Mouse (Mus musculus): ENCODE measurements at regions not wholly inside any gene's neighbourhood (a gene's known extent, or its start where the extent isn't known, plus 50 kb on each side); places are given as distances from the start of the nearest gene placed in this dataset.

- no peak for DNase-seq (ENCODE audit: low spot score)
Observed at GRCm38 (mm10) chr2:105454353-105454752, 55.2 kb upstream of the Rcn1 start.

- no peak for DNase-seq (ENCODE audit: low spot score)
Observed at GRCm38 (mm10) chr2:105454836-105455235, 55.7 kb upstream of the Rcn1 start.

GRCm38 (mm10) chr2:105458643-105459042 is 59.5 kb upstream of the Rcn1 start:
- DNase-seq (ENCODE audit: low spot score) = no peak

- peak; percentile 24 for DNase-seq (ENCODE audit: low spot score)
Observed at GRCm38 (mm10) chr2:105459512-105459911, 60.4 kb upstream of the Rcn1 start.

GRCm38 (mm10) chr2:105465630-105466029 is 66.5 kb upstream of the Rcn1 start:
- DNase-seq (ENCODE audit: low spot score) = no peak

- no peak for DNase-seq (ENCODE audit: low spot score)
Observed at GRCm38 (mm10) chr2:105468930-105469329, 69.8 kb upstream of the Rcn1 start.

GRCm38 (mm10) chr2:105476028-105476677 is 77.0 kb upstream of the Rcn1 start:
- DNase-seq (ENCODE audit: low spot score) = no peak

- no peak for DNase-seq (ENCODE audit: low spot score)
Observed at GRCm38 (mm10) chr2:105481990-105482592, 83.0 kb upstream of the Rcn1 start.

GRCm38 (mm10) chr2:105484496-105484895 is 85.4 kb upstream of the Rcn1 start:
- DNase-seq (ENCODE audit: low spot score) = no peak

- DNase-seq (ENCODE audit: low spot score) = no peak
Observed at GRCm38 (mm10) chr2:105485286-105485685, 86.2 kb upstream of the Rcn1 start.

- DNase-seq (ENCODE audit: low spot score) = no peak
Observed at GRCm38 (mm10) chr2:105495796-105496195, 96.7 kb upstream of the Rcn1 start.

GRCm38 (mm10) chr2:105504197-105504596 is 105.1 kb upstream of the Rcn1 start:
- no peak for DNase-seq (ENCODE audit: low spot score)

GRCm38 (mm10) chr2:105505554-105505953 is 106.4 kb upstream of the Rcn1 start:
- DNase-seq (ENCODE audit: low spot score) = no peak

GRCm38 (mm10) chr2:105507160-105507559 is 108.0 kb upstream of the Rcn1 start:
- DNase-seq (ENCODE audit: low spot score) = no peak

- DNase-seq (ENCODE audit: low spot score) = no peak
Observed at GRCm38 (mm10) chr2:105510816-105511215, 111.7 kb upstream of the Rcn1 start.

GRCm38 (mm10) chr2:105511690-105512089 is 112.6 kb upstream of the Rcn1 start:
- no peak for DNase-seq (ENCODE audit: low spot score)

- no peak for DNase-seq (ENCODE audit: low spot score)
Observed at GRCm38 (mm10) chr2:105514226-105514625, 115.1 kb upstream of the Rcn1 start.

- DNase-seq (ENCODE audit: low spot score) = no peak
Observed at GRCm38 (mm10) chr2:105514881-105515280, 115.8 kb upstream of the Rcn1 start.

GRCm38 (mm10) chr2:105515326-105515725 is 116.2 kb upstream of the Rcn1 start:
- DNase-seq (ENCODE audit: low spot score) = no peak

GRCm38 (mm10) chr2:105516267-105517133 is 117.4 kb upstream of the Rcn1 start:
- no peak for DNase-seq (ENCODE audit: low spot score)

GRCm38 (mm10) chr2:105521841-105522240 is 122.7 kb upstream of the Rcn1 start:
- no peak for DNase-seq (ENCODE audit: low spot score)

- no peak for DNase-seq (ENCODE audit: low spot score)
Observed at GRCm38 (mm10) chr2:105523297-105523802, 124.2 kb upstream of the Rcn1 start.

- DNase-seq (ENCODE audit: low spot score) = no peak
Observed at GRCm38 (mm10) chr2:105525111-105525610, 126.0 kb upstream of the Rcn1 start.
